Mouse (Mus musculus) embryo, embryonic 11.5 days (tissue): ENCODE measurements around the gene Adpgk.

Source experiments
- DNase-seq: peaks from one replicate; pipeline ENCODE4 v3.0.0-alpha.2; 2012; ENCODE audit warnings: low read depth, low spot score

The Adpgk gene

DNA sequence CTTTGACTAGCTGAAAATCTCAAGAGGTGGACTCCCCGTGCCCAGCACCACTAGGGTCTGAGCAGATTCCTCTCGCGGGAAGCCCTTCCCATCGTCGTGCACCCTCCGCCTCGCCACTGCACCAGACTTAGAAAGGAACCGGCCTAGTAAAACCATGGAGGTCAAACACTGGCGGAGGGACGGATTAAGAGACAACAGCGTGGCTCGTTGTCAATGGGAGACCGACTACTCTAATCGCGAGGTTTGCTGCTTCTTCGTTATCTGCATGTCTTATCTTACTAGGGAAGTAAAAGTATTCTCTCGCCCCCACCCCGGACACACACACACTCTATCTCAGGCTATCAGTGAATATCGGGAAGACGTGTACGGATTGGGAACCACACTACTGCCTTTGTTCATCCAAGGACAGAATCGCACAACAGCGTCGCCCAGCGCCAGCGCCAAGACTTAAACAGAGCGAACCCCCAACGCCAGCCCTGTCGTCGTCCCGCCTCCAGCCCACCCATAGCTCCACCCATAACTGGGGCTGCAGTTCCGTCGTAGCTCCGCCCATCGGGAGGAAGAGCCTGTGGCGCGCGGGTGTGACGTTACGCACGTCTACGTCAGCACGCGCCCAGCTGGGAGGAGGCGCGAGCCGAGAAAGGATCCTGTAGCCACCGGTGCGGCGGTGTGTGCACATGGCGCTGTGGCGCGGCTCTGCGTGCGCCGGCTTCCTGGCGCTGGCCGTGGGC lies at the start of gene Adpgk:
Adpgk (plus strand) TSS at position 602 of the 731 bp plus-strand sequence.
- DNase-seq = peak; percentile 100

DNA sequence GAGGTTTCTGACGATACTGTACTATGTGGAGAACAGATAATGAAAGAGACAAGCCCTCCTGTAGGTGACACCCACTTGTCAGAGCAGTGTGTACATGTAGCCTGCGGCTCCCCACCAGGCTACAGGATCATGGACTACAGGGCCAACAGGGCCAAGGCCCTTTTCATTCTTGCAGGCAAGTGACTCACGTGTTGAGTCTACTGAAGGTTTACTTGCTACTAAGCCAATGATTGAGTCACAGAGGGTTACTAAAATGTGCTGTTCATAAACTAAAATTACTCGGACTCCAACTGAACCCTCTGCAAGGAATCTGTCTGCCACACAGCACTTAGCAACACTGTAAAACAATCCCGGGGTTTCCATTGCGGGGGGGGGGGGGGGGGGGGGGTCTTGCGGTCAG lies 46.2 kb upstream of the Adpgk start:
- no peak for DNase-seq

DNA sequence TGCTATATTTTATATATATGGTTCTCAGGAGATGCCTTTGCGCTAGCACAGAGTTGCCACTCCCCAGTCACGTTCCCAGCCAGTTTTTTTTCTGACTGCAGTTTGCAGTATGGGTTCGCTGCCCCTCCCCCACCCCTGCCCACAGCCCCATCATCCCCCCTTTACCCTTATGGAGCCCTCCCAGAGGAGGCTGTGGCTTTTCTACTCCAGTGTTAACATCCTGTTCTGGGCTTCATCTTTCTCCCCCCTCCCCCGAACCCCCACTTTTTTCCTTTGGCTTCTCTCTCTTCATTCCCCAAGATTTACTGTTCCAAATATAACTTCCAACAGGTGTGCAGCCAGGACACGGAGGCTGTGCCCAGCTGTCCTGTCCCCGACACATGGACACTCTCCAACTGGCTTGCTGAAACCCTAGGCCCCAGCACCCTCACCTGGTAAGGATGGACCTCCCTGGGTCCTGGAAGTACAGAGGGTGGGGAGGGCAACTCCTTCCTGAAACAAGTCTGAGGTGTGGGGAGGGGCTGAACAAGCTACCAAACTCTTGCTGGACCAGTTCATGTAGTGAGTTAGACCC lies 44.8 kb upstream of the Adpgk start:
- DNase-seq = no peak

DNA sequence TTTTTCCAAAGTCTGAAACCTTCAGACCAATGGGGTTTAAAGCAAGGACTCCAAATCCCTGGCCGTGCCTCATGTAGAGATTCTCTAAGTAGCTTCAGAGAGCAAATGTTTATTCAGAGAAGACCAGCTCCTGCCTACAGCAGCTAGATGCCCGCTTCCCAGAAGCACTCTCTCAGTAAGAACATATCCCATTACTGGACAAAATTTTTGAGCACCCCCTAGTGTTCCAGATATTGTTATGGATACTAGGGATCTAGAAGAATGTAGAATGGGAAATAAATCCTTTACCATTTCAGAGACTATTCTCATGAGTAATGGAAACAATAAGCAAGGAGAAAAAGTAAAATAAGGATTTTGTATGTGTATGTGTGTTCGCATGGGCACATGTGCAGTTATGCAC lies 42.0 kb upstream of the Adpgk start:
- DNase-seq = no peak

DNA sequence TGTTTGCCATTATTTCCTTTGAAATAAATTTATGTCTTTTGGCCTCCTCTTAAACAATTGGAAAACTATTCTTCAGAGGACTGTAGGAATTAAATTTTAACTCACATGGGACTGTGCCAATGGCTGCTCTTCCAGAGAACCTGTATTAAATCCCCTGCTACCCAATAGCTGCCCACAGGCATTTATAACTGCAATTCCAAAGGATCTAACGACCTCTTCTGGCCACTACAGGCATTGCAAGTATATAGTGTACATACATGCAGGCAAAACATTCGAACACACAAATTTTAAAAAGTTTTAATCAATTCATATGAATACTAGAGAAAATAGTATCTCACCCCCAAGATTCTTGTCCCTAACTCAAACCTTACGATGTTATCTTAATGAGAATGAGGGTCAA lies 41.1 kb upstream of the Adpgk start:
- DNase-seq = no peak

DNA sequence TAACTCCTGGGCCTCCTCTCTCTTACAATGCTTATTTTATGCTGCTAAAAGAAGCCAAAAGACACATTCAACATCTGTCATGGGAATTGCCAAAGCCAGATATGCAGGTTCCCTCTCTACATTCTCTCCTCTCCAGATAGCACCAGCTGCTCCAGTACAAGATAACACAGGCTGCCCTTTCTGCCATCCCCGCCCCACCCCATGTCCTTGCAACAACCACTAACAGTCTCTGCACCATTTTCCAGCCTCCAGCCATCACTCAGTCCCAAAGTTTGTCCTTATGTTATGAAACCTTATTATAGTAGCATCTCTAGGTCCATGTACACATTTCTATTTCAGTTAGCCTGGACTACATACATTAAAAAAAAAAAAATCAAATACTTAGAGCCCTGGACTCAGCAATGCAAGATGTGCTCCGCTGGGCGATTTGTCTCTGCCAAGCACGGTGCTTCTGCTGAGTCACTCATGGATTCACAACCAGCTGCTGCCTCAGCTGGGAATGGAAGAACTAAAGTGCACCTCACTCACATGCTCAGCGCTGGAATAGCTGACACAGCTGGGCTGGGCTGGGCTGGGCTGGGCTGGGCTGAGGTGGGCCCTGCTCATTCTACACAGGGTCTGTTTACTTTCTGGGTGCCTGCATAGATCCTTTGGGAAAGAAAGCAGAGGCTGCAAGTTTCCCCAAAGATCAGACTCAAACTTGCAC lies 36.5 kb upstream of the Adpgk start:
- no peak for DNase-seq

DNA sequence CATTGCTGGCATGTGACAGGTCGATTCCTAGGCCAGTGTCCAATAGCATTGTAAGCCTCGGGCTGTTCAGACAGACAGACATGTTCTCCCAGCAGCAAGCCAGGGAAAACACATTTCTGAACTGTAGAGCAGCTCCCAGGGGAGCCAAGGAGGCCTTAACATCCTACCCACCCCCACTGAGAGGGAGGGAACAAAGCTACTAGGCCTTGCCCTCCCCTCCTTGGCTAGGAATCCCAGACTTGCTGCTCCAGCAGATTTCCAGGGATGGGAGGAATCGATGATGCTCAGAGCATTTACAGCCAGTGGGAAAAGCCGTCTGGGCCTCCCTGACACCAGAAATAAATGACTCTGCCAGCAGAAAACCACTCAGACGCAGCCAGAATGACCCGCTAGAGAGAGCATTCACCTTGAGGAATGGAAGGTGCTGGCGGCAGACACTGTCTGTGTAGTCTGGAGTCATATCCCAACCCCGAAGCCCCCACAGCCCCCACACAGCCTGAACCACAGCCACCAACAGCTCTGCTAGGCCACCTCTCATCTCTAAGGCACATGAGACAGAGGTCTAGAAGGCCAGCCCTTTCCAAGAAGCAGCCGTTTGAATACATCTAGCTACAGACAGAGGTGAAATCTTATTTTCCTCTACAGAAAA lies 31.4 kb upstream of the Adpgk start:
- DNase-seq = no peak

DNA sequence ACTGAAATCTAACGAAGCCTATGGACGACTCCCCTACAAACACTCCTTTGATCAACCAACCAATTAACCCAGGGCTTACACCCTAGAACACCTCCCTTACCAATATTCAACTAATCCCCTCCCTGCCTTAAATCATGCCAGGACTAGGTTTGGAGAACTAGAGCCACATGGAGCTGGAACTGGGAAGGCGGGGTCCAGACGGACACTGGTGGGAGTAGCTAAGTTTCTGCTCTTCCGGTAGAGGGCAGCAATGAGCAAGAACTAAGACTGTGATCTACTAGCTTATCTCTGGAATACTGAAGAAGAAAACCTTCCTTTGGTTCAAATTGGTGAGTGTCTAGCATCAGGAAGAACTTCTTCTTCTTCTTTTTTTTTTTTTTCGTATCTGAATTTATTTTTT lies 25.0 kb upstream of the Adpgk start:
- DNase-seq = no peak

DNA sequence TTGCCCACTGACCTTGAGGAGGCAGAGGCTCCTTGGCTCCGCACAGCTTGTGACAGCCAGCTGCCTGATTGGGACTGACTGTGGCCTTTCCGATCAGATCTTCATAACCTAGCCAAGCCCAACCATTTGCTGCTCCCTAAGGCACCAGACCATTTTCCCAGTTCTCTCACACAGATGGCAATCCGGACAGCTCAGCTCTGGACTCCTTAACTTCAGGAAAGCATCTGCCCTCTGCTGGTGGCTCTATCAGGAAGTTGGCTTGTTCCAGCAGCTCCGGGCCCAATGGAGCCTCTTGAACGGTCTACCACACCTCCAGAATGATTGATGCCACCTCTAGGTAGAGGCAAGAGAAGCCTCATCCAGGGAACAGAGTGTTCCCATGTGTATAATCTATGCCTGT lies 21.6 kb upstream of the Adpgk start:
- peak; percentile 54 for DNase-seq

DNA sequence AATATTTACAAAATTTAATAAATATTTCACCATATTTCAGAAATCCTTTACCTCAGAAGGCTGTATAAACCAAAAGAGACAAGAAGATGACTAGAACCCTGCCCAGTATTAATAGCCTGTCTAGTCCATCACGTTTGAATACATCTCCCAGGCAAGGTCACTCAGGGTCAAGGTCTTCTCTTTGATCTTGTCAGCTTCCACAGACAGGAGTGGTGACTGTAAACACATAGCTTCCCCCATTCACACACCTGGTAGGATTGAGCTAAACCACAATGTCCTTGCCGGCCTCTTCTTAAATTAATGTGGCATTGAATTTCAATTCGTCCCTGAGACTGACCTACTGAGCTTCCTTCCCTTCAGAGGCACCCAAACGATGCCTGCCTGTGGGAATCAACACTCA lies 20.3 kb upstream of the Adpgk start:
- DNase-seq = no peak

DNA sequence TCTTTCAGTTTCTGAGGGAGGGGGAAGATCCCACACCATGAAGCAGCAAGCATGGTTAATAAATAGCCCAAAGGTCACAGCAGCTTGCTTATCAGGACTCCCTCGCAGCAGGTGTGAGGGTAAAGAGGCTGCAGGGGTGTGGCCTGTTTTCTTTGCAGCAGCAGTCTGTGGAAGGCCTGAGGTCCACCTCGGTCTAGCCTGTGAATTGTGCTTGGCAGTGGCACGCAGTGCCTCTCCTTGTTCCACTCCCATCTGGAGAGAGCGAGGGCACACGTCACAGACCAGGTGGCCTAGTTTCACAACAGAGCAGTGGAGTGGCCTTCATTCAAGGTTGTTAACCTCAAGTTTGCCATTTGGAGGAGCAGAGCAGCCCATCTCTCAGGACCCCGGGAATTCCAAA lies 19.6 kb upstream of the Adpgk start:
- DNase-seq = no peak

DNA sequence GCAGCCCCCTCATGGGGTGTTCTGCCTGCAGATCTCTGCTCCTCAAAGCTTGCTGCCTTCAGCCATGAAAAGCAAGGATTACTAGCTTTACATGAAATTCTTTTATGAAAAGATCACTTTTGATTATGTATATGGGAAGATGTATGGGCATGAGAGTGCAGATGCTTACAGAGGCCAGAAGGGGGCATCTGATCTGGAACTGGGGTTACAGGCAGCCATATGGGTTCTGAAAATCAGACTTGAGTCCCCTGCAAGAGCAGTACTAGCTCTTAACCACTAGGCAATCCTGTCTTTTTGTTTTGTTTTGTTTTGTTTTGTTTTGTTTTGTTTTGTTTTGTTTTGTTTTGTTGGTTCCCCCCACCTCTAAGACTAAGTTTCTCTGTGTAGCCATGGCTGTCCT lies 18.2 kb upstream of the Adpgk start:
- DNase-seq = no peak

DNA sequence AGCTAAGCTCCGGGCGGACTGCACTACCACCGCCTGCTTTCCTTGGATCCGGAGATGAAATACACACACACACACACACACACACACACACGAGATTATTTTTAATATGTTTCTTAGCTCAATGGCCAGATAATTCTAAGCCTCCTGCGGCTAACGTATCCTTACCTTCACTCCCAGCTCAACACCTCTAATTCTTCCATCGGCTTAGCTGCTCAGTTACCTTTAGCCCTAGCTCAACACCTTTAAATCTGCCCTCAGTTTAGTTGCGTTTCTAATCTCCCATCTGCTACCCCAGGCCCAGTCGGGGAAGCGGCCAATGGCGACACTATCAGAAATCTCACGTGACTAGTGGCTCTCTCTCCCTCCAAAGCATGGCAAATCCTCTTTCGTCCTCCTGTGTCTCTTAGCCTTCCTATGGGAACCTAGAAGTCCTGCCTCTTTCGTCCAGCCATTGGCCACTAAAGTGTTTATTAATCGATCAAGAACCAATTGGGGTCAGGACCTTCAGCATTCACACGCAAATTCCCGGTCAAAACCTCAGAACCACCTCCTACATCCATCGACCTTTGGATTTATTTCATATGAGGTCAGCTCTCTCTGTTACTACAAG lies 16.4 kb upstream of the Adpgk start:
- DNase-seq = no peak

DNA sequence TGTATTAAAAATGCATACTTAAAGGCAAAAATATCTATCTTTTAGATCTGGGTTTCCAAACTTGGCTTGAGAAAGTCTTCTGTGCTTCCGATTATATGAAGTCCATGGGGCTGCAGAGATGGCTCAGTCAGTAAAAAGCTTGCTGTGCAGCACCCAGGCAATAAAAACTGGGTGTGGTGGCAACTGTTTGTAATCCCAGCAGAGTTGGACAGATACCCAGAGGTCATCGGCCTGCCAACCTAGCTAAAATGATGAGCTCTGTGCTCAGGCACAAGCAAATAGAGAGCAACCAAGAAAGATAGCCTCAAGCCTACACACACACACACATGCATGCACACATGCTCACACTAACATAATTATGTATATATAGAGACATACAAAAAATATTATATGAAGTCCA lies 13.2 kb upstream of the Adpgk start:
- DNase-seq = no peak

DNA sequence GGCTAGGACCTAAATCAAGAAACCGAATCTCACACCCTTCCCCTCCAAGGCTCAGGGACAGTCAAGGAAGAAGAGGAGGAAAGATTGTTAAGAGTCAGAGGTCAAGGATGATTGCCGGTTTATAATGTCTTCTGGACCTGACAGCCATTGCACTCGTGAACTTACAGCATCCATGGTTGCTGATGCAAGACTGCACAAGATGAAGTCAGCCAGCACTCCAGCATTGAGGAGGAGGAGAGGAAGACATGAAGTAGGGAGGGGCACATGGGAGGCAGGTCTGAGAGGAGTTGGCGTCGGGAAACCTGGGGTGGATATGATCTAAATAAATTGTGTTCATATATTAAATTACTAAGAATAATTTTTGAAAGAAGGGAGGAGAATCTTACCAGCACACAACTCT lies 12.7 kb upstream of the Adpgk start:
- DNase-seq = no peak

DNA sequence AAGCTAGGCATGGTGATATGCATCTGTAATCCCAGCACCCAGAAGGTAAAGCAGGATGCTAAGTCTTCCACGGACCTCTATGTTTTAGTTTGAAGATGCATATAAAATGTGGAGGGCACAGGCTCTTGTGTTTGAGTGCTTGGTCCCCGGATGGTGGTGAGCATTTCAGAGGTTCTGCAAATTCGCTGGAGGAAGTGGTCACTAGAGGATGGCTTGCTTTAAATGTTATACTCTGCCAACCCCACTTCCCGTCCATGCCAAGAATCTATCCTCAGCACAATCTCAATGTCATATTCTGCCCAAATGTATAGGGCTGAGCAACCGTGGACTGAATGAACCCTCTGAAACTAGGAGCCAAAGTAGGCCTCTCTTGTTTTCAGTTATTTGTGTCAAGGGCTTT lies 10.5 kb upstream of the Adpgk start:
- DNase-seq = no peak

DNA sequence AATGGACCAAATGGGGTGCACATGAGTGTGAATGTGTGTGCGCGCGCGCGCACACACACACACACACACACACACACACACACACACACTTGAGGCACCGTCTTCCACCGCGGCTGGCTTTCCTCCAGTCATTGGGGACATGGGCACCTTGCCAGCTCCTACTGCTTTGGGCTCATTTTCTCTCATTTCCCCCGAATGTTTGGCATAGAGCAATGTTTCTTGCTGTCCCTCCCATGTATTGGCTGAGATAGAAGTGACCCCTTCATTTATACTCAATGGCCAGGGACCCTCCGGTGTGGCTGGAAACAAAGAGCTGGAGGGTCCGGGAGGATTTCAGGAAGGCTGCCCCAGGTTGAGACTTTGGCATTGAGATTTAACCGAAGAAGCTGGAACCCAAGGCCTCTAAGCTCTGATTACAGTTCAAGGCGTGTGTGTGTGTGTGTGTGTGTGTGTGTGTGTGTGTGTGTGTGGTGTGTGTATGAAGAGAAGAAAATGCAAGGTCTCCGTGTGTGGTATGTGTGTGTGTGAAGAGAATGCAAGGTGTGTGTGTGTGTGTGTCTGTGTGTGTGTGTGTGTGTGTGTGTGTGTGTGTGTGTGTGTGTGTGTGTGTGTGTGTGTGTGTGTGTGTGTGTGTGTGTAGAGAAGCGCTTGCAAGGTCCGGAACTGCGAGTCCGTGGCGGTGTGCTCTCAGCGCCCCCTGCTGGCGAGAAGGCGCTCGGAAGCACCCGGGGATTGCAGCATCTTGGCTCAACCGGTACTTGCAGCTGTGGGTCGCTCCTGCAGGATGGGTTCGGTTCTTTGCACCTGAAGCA lies 9.3 kb upstream of the Adpgk start:
- no peak for DNase-seq

DNA sequence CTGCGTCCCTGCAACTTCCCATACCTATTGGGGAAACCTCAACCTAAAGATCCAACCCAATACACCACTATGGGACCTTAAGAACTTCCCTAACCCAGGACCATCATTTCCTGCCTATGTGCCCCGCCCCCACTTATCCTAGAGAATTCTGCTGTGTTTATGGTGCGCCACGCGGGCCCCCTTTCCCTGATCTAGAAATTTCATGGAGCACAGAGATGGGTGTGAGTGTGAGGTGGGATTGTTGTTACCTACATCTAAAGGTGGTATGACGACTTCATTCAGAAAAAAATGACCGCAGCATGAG lies 8.7 kb upstream of the Adpgk start:
- DNase-seq = no peak

DNA sequence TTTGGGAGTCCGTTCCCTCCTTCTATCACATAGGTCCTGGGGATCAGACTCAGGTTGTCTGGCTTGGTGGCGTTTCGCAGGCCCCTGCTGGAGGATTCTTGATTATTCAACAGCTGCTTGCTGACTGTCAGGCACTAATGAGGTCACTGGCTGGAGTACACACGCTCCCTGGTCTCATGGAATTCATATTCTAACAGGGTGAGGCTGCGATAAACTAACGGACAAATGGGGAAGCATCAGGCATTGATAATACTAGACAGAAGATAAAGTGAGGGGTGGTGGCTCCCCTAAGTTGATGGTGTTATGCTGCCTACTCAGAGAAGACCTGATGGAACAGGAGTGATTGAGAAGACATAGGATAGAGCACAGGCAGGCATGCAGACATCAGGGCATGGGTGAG lies 5.7 kb upstream of the Adpgk start:
- no peak for DNase-seq

DNA sequence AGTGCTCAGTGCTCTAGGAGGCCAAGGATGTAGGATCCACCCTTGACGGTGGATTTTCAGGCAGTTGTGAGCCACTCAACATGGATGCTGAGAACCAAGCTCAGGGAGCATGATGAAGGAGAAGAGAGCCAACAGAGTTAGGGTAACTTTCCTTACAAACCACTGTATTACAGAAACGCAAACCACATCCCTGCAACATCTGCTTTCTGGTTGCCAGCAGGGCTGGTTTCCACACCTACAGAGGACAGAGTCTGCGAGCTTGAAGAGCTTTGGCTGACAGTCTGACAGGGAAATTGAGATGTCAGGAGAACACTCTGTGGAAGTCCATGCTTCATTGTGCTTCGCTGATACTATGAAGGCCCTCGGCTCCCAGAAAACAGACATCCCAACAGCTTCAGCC lies 3.3 kb upstream of the Adpgk start:
- DNase-seq = no peak

DNA sequence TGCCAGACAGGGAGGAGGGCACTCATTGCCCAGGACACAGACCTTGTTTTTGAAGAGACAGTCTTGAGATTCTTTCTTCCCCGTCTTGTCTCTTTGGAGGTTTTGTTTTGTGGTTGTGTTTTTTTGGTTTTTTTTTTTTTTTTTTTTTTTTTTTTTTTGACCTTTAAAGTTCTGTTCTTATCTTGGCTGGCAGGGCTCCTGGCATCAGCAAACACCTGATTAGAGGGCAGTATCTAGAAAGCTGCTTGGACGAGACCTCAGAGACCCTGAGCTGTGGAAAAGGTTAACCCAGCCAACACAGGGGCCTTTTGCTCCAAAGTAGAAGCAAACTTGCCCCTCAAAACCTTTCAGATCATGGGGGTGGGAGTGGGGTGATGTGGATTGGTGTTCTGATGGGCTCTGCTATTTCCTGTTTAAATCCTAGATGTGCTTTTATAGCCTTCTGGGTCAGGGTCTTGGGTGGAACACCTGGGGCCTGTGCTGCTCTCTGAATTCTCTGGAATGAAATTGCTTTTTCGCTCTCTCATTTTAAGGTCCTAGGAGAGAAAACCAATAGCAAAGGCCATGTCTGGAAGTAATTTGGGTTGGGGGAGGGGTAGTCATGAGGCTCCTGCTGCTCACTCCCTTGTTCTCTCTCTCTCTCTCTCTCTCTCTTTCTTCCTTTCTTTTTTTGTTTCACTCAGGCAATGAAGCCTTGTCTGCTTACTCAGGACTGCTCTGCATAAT lies 2.5 kb upstream of the Adpgk start:
- peak; percentile 63 for DNase-seq
